9 mouse cellular contexts compared by ENCODE assay signal in the genomic region with DNA sequence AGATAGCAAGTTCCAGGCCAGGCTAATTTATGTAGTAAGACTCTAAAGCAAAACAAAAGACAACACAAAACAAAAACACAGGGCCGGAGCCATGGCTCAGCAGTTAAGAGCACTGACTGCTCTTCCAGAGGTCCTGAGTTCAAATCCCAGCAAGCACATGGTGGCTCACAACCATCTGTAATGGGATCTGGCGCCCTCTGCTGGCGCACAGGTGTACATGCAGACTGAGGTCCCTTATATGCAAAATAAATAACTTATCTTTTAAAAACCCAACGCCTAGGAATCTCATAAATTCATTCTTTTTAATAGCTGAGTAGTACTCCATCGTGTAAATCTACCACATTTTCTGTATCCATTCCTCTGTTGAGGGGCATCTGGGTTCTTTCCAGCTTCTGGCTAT. TPM values are rescaled to one million over a fixed set of nuclear protein-coding genes. Genes with fewer than 3 reads are reported as not detected.
DNase-seq lines count a peak whose midpoint lies in the region; ATAC-seq and TF ChIP-seq lines count a peak whose summit lies in the region.
"Not testable (repeated sequence)": the region's sequence is repeated elsewhere in the genome, so short reads cannot be mapped to it uniquely, and the experiment has no call there.
"Had no signal": no experiment of that assay in that cellular context is flagged by ENCODE, and none has a peak within 500 bp of the region (broad histone marks: within the 10 kb centered on the region; RNA-seq: fewer than 3 reads in every experiment).

No protein-coding gene starts in this region.

- H3K4me3 ChIP-seq in MEL (ENCODE audit: control insufficient read depth in 1 of 2, insufficient read depth in 1 of 2, low read depth in 2 of 2, low read length in 2 of 2); left cerebral cortex, adult 2 months; lung, embryonic 14.5 days (ENCODE audit: low read depth, low read length): not testable (repeated sequence)

- intact Hi-C loops in left cerebral cortex, adult 2 months (cut with DNase I): not testable (repeated sequence)

- WGBS in lung, embryonic 14.5 days: 54% methylated on average over 5 of the region's 5 CpGs

- H3K4me2 ChIP-seq in lung, embryonic 14.5 days: not testable (repeated sequence)

- ATAC-seq in lung, embryonic 14.5 days (ENCODE audit: insufficient read depth): not testable (repeated sequence)

- H3K9me3 ChIP-seq in MEL (replicated peaks; ENCODE audit: insufficient read depth, low read length); lung, embryonic 14.5 days (ENCODE audit: low read depth, low read length): not testable (repeated sequence)

- not testable (repeated sequence) for TF ChIP-seq RAD21 in MEL (IDR thresholded peaks at IDR 0.05; ENCODE audit: low read depth, low read length)

- not testable (repeated sequence) for H3K79me2 ChIP-seq in MEL (ENCODE audit: control insufficient read depth, insufficient read depth, low read length, poor library complexity)

- peak; percentile 11 to 17 for DNase-seq in B cell, adult 2 months
- peak; percentile 19 for DNase-seq in MEL (ENCODE audit: low read depth, low spot score)
- DNase-seq in brain, embryonic 14.5 days (ENCODE audit: low read depth); left cerebral cortex, adult 2 months (ENCODE audit: extremely low spot score in 1 of 2, low spot score in 2 of 2); lung, embryonic 14.5 days: not testable (repeated sequence)
- DNase-seq in induced T-regulatory cell, adult 2 months (ENCODE audit: low read depth): peak; percentile 4
- peak; percentile 19 for DNase-seq in splenic B cell, adult 2 months (ENCODE audit: low read depth, low spot score)
- DNase-seq in thymus, postnatal 4 days: peak; percentile 16

- not testable (repeated sequence) for TF ChIP-seq POLR2A in MEL (IDR thresholded peaks at IDR 0.05; ENCODE audit: control insufficient read depth in 1 of 2, insufficient read depth in 1 of 2, low read depth in 1 of 2, low read length in 2 of 2, poor library complexity in 1 of 2); brain, embryonic 14.5 days (IDR thresholded peaks at IDR 0.05; ENCODE audit: borderline replicate concordance, extremely low read depth, insufficient read depth, insufficient read length, poor library complexity, severe bottlenecking)

- H3K36me3 ChIP-seq in MEL (ENCODE audit: control insufficient read depth in 1 of 2, insufficient read depth in 2 of 2, low read length in 2 of 2); lung, embryonic 14.5 days (ENCODE audit: insufficient read depth); splenic B cell, adult 2 months (ENCODE audit: control insufficient read depth, insufficient read depth, low read length, poor library complexity, severe bottlenecking): not testable (repeated sequence)

- not testable (repeated sequence) for TF ChIP-seq EP300 in MEL (IDR thresholded peaks at IDR 0.05; ENCODE audit: low read depth in 1 of 2, low read length in 2 of 2)

- H3K27me3 ChIP-seq in MEL (ENCODE audit: control insufficient read depth in 1 of 2, insufficient read depth in 2 of 2, low read length in 2 of 2); lung, embryonic 14.5 days (ENCODE audit: insufficient read depth, low read length); splenic B cell, adult 2 months (ENCODE audit: control insufficient read depth, insufficient read depth, low read length, poor library complexity, severe bottlenecking): not testable (repeated sequence)

- not testable (repeated sequence) for H3K9ac ChIP-seq in MEL (ENCODE audit: control insufficient read depth, low read depth, low read length, poor library complexity, severe bottlenecking); lung, embryonic 14.5 days

- H3K4me1 ChIP-seq in MEL (ENCODE audit: control insufficient read depth in 1 of 2, insufficient read depth in 2 of 2, low read length in 2 of 2); lung, embryonic 14.5 days (ENCODE audit: insufficient read depth): not testable (repeated sequence)

- not testable (repeated sequence) for H3K27ac ChIP-seq in MEL (ENCODE audit: control insufficient read depth, low read depth, low read length); left cerebral cortex, adult 2 months; lung, embryonic 14.5 days (ENCODE audit: low read depth)

- peak; percentile 37 to 49 (median 39); a peak in 5 of 6 replicates for TF ChIP-seq CTCF in MEL (IDR thresholded peaks at IDR 0.05 in 2 of 3, conservative IDR thresholded peaks at IDR 0.05 in 1 of 3; ENCODE audit: control insufficient read depth in 1 of 3, insufficient read depth in 1 of 3, low read depth in 2 of 3, low read length in 3 of 3, poor library complexity in 1 of 3, severe bottlenecking in 1 of 3)
- TF ChIP-seq CTCF in brain, embryonic 14.5 days (IDR thresholded peaks at IDR 0.05; ENCODE audit: borderline replicate concordance, extremely low read depth, insufficient read depth, insufficient read length): peak; percentile 36; the same call in 1 of the 2 replicates
- TF ChIP-seq CTCF in left cerebral cortex, adult 2 months (IDR thresholded peaks at IDR 0.05): peak; percentile 43
- peak; percentile 32 for TF ChIP-seq CTCF in lung, embryonic 14.5 days (IDR thresholded peaks at IDR 0.05; ENCODE audit: low read depth)

TF ChIP-seq in MEL, 35 proteins besides CTCF, POLR2A, EP300 and RAD21:
- TF ChIP-seq SMC3 (IDR thresholded peaks at IDR 0.05; ENCODE audit: low read depth, low read length): peak; percentile 25; the same call in 1 of the 2 replicates

RNA-seq across cellular contexts. Expression of gene Stard8, which starts 16.4 kb away (rescaled TPM):
- 0.39 and 0.49 TPM in 2 replicates for total RNA-seq in MEL (2012; rRNA removed)
- 1 to 10 TPM in 1 of 2 experiments, not detected in 1; 2.3 TPM for polyA plus RNA-seq in MEL (2012; ENCODE audit: insufficient read depth in 1 of 2, insufficient read length in 2 of 2, low read depth in 1 of 2, low replicate concordance in 2 of 2, missing spikeins in 1 of 2)
- polyA plus RNA-seq in brain, embryonic 14.5 days (2012; rRNA removed): 5.7 and 7.8 TPM in 2 replicates
- total RNA-seq in left cerebral cortex, adult 2 months (2021): 10 to 100 TPM; 49.6 to 49.7 TPM
- 11.3 and 11.4 TPM in 2 replicates for polyA plus RNA-seq in lung, embryonic 14.5 days (2014; fragmentation: Nextera tagmentation; extraction: Ambion mirVana)
- polyA plus RNA-seq: C2C12 had no signal

RNA-seq across cellular contexts. Expression of gene Yipf6, which starts 50.5 kb away (rescaled TPM):
- 15.3 and 19.0 TPM in 2 replicates for total RNA-seq in MEL (2012; rRNA removed)
- polyA plus RNA-seq in MEL (2012; ENCODE audit: insufficient read depth in 1 of 2, insufficient read length in 2 of 2, low read depth in 1 of 2, low replicate concordance in 2 of 2, missing spikeins in 1 of 2): 10 to 100 TPM in 1 of 2 experiments, not detected in 1; 20.2 TPM
- 15.8 and 17.8 TPM in 2 replicates for polyA plus RNA-seq in brain, embryonic 14.5 days (2012; rRNA removed)
- total RNA-seq in left cerebral cortex, adult 2 months (2021): 10 to 100 TPM; 36.0 to 37.2 TPM
- 28.1 and 30.3 TPM in 2 replicates for polyA plus RNA-seq in lung, embryonic 14.5 days (2014; fragmentation: Nextera tagmentation; extraction: Ambion mirVana)
